Mouse (Mus musculus): ENCODE results near the gene Tyw1. TPM values are rescaled to one million over a fixed set of nuclear protein-coding genes. Genes with fewer than 3 reads are reported as not detected.

The Tyw1 gene
- polyA plus RNA-seq, 1 experiment = 23.6 TPM

GRCm38 (mm10) chr5:130217406-130217805 lies 38.0 kb upstream of the Tyw1 start:
- Histone ChIP-seq H3K36me3 (ENCODE audit: control insufficient read depth, insufficient read depth) (peaks cover 15% of the 10 kb centered on the region), H3K79me2 (ENCODE audit: control insufficient read depth, insufficient read depth) (peaks cover under 1% of the 10 kb centered on the region), H3K4me3 (no peak overlapping the region), H3K27me3 (ENCODE audit: control insufficient read depth, insufficient read depth, insufficient read length) (no peaks in the 10 kb centered on the region), H3ac (ENCODE audit: control insufficient read depth, insufficient read length) (no peak overlapping the region), H3K4me2 (ENCODE audit: low read depth) (no peak overlapping the region)
- TF ChIP-seq POLR2A (IDR thresholded peaks at IDR 0.05; ENCODE audit: insufficient read length, low read depth) = no peak
- no peak for TF ChIP-seq POLR2AphosphoS2 (IDR thresholded peaks at IDR 0.05; ENCODE audit: insufficient read length, low read depth)
- no peak for TF ChIP-seq MYOG (IDR thresholded peaks at IDR 0.05; ENCODE audit: control insufficient read depth in 1 of 3, insufficient read depth in 1 of 3, insufficient read length in 2 of 3, low read depth in 2 of 3)
- TF ChIP-seq CEBPB (IDR thresholded peaks at IDR 0.05; ENCODE audit: insufficient read depth, poor library complexity, severe bottlenecking) = no peak
- TF ChIP-seq MYOD1 (IDR thresholded peaks at IDR 0.05; ENCODE audit: control insufficient read depth in 1 of 3, insufficient read length in 2 of 3, low read depth in 2 of 3) = no peak
- TF ChIP-seq TCF12 (IDR thresholded peaks at IDR 0.05; ENCODE audit: insufficient read depth, poor library complexity, severe bottlenecking) = no peak
- no peak for TF ChIP-seq REST (IDR thresholded peaks at IDR 0.05; ENCODE audit: insufficient read depth, insufficient read length)
- no peak for TF ChIP-seq E2F4 (IDR thresholded peaks at IDR 0.05; ENCODE audit: insufficient read depth)
- no peak for TF ChIP-seq MAX (IDR thresholded peaks at IDR 0.05; ENCODE audit: low read depth)
- no peak for TF ChIP-seq TCF3 (IDR thresholded peaks at IDR 0.05; ENCODE audit: insufficient read length, low read depth)
- TF ChIP-seq SRF (IDR thresholded peaks at IDR 0.05; ENCODE audit: control insufficient read depth, insufficient read length, low read depth) = no peak

GRCm38 (mm10) chr5:130218336-130218735 lies 37.1 kb upstream of the Tyw1 start:
- no peak overlapping the region for H3K4me3 ChIP-seq
- TF ChIP-seq POLR2A (IDR thresholded peaks at IDR 0.05; ENCODE audit: insufficient read length, low read depth) = no peak
- peak; percentile 23 for TF ChIP-seq POLR2AphosphoS2 (IDR thresholded peaks at IDR 0.05; ENCODE audit: insufficient read length, low read depth)
- H3ac ChIP-seq (ENCODE audit: control insufficient read depth, insufficient read length) = no peak overlapping the region

DNA sequence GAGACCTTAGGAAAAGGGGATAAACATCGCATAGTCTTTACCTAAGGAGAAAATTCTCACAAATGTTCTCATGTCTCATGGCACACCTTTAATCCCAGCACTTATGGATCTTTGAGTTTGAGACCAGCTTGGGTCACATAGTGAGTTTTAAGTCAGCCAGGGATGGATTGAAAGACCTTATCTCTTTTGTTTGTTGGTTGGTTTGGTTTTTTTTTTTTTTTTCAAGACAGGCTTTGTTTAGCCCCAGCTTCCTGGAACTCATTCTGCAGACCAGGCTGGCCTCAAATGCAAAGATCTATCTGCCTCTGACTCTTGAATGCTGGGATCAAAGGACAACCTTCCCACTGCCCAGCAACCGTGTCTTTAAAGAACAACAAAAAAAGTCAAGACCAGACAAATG lies 34.1 kb upstream of the Tyw1 start:
- TF ChIP-seq SRF (IDR thresholded peaks at IDR 0.05; ENCODE audit: control insufficient read depth, insufficient read length, low read depth) = no peak
- TF ChIP-seq TCF12 (IDR thresholded peaks at IDR 0.05; ENCODE audit: insufficient read depth, poor library complexity, severe bottlenecking) = no peak
- no peak for TF ChIP-seq MYOD1 (IDR thresholded peaks at IDR 0.05; ENCODE audit: control insufficient read depth in 1 of 3, insufficient read length in 2 of 3, low read depth in 2 of 3)
- TF ChIP-seq MAX (IDR thresholded peaks at IDR 0.05; ENCODE audit: low read depth) = no peak
- TF ChIP-seq E2F4 (IDR thresholded peaks at IDR 0.05; ENCODE audit: insufficient read depth) = no peak
- no peak for TF ChIP-seq REST (IDR thresholded peaks at IDR 0.05; ENCODE audit: insufficient read depth, insufficient read length)
- no peak for TF ChIP-seq POLR2A (IDR thresholded peaks at IDR 0.05; ENCODE audit: insufficient read length, low read depth)
- no peak for TF ChIP-seq TCF3 (IDR thresholded peaks at IDR 0.05; ENCODE audit: insufficient read length, low read depth)
- TF ChIP-seq USF1 (IDR thresholded peaks at IDR 0.05; ENCODE audit: low read depth) = no peak
- TF ChIP-seq MYOG (IDR thresholded peaks at IDR 0.05; ENCODE audit: control insufficient read depth in 1 of 3, insufficient read depth in 1 of 3, insufficient read length in 2 of 3, low read depth in 2 of 3) = no peak
- TF ChIP-seq POLR2AphosphoS2 (IDR thresholded peaks at IDR 0.05; ENCODE audit: insufficient read length, low read depth) = no peak
- TF ChIP-seq CEBPB (IDR thresholded peaks at IDR 0.05; ENCODE audit: insufficient read depth, poor library complexity, severe bottlenecking) = no peak
- no peak overlapping the region for H3ac ChIP-seq (ENCODE audit: control insufficient read depth, insufficient read length)
- no peaks in the 10 kb centered on the region for H3K36me3 ChIP-seq (ENCODE audit: control insufficient read depth, insufficient read depth)
- no peaks in the 10 kb centered on the region for H3K27me3 ChIP-seq (ENCODE audit: control insufficient read depth, insufficient read depth, insufficient read length)
- peak overlapping the region; percentile 72 for H3K4me2 ChIP-seq (ENCODE audit: low read depth)
- peaks cover 38% of the 10 kb centered on the region for H3K79me2 ChIP-seq (ENCODE audit: control insufficient read depth, insufficient read depth)
- peak overlapping the region; percentile 90 for H3K4me3 ChIP-seq

More at GRCm38 (mm10) chr5:130218336-130218735, 37.1 kb upstream of the Tyw1 start:
- Histone ChIP-seq H3K4me2 (ENCODE audit: low read depth) (no peak overlapping the region), H3K36me3 (ENCODE audit: control insufficient read depth, insufficient read depth) (peaks cover 13% of the 10 kb centered on the region), H3K79me2 (ENCODE audit: control insufficient read depth, insufficient read depth) (peaks cover 10% of the 10 kb centered on the region), H3K27me3 (ENCODE audit: control insufficient read depth, insufficient read depth, insufficient read length) (no peaks in the 10 kb centered on the region)

GRCm38 (mm10) chr5:130221760-130222145 lies 33.7 kb upstream of the Tyw1 start:
- H3ac ChIP-seq (ENCODE audit: control insufficient read depth, insufficient read length) = peak overlapping the region; percentile 90
- H3K27me3 ChIP-seq (ENCODE audit: control insufficient read depth, insufficient read depth, insufficient read length) = no peaks in the 10 kb centered on the region
- peak overlapping the region; percentile 90 for H3K4me3 ChIP-seq
- H3K4me2 ChIP-seq (ENCODE audit: low read depth) = peak overlapping the region; percentile 72
- H3K79me2 ChIP-seq (ENCODE audit: control insufficient read depth, insufficient read depth) = peaks cover 43% of the 10 kb centered on the region
- TF ChIP-seq MAX (IDR thresholded peaks at IDR 0.05; ENCODE audit: low read depth) = no peak
- no peak for TF ChIP-seq POLR2A (IDR thresholded peaks at IDR 0.05; ENCODE audit: insufficient read length, low read depth)
- TF ChIP-seq TCF12 (IDR thresholded peaks at IDR 0.05; ENCODE audit: insufficient read depth, poor library complexity, severe bottlenecking) = no peak
- H3K36me3 ChIP-seq (ENCODE audit: control insufficient read depth, insufficient read depth) = no peaks in the 10 kb centered on the region

DNA sequence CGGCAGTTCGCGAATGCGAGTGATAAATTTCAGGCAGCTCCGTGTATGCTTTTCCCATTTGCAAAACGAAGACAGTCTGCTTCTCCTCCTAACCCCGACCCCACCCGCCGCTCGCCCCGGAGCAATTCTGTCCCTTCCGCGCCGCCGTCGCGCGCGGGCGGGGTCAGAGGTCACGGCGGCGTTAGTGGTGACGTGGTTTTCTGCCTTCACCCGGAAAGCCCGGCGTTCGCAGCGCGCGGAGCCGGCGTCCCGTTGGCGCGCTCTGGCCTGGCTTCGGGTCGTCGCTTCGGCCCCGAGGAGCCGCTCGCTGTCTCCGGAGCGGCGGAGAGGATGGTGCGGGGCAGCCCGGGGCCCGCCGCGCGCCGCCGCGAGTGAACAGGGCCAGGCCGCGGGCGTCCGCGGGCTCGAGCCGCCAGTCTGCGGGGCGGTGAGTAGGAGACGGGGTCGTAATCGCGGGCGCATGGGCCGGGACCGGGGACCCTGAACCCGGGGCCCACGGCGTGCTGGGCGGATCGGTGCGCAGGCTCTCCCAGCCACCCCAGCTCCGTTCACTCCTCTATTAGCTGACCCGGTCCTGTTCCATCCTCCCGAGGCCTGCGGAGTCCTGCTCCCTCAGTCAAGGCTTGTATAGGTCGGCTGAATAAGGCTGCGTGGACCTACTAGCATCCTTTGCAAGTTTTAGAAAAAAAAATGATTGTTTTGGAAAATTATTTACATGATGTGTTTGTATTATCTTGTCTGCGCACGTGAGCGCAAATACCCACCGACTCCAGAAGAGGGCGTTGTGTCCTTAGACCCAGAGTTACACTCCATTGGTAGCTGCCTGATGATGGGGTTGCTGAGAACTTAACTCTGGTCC lies 33.0 kb upstream of the Tyw1 start:
- Histone ChIP-seq H3K4me2 (ENCODE audit: low read depth) (peak overlapping the region; percentile 79), H3K4me3 (peak overlapping the region; percentile 90), H3K36me3 (ENCODE audit: control insufficient read depth, insufficient read depth) (no peaks in the 10 kb centered on the region), H3K27me3 (ENCODE audit: control insufficient read depth, insufficient read depth, insufficient read length) (no peaks in the 10 kb centered on the region), H3ac (ENCODE audit: control insufficient read depth, insufficient read length) (peak overlapping the region; percentile 90), H3K79me2 (ENCODE audit: control insufficient read depth, insufficient read depth) (peaks cover 49% of the 10 kb centered on the region)
- TF ChIP-seq MYOG (IDR thresholded peaks at IDR 0.05; ENCODE audit: control insufficient read depth in 1 of 3, insufficient read depth in 1 of 3, insufficient read length in 2 of 3, low read depth in 2 of 3) (no peak), POLR2AphosphoS2 (IDR thresholded peaks at IDR 0.05; ENCODE audit: insufficient read length, low read depth) (peak; percentile 68), MYOD1 (IDR thresholded peaks at IDR 0.05; ENCODE audit: control insufficient read depth in 1 of 3, insufficient read length in 2 of 3, low read depth in 2 of 3) (peak in 1 of 3 experiments; percentile 14), TCF12 (IDR thresholded peaks at IDR 0.05; ENCODE audit: insufficient read depth, poor library complexity, severe bottlenecking) (no peak), SRF (IDR thresholded peaks at IDR 0.05; ENCODE audit: control insufficient read depth, insufficient read length, low read depth) (no peak), MAX (IDR thresholded peaks at IDR 0.05; ENCODE audit: low read depth) (no peak), POLR2A (IDR thresholded peaks at IDR 0.05; ENCODE audit: insufficient read length, low read depth) (peak; percentile 85), E2F4 (IDR thresholded peaks at IDR 0.05; ENCODE audit: insufficient read depth) (no peak), CEBPB (IDR thresholded peaks at IDR 0.05; ENCODE audit: insufficient read depth, poor library complexity, severe bottlenecking) (no peak), TCF3 (IDR thresholded peaks at IDR 0.05; ENCODE audit: insufficient read length, low read depth) (no peak), USF1 (IDR thresholded peaks at IDR 0.05; ENCODE audit: low read depth) (peak; percentile 4), REST (IDR thresholded peaks at IDR 0.05; ENCODE audit: insufficient read depth, insufficient read length) (no peak)

All from myocyte (in vitro differentiated cells).